Mouse (Mus musculus) left cerebral cortex, postnatal 10 days (tissue): Measurements from ENCODE around the gene Eif2s1. TPM values are rescaled to one million over a fixed set of nuclear protein-coding genes. Genes with fewer than 3 reads are reported as not detected.
A peak's percentile ranks its signal among the peaks of the same experiment; 100 is the strongest.
"Not testable (repeated sequence)": the region's sequence is repeated elsewhere in the genome, so short reads cannot be mapped to it uniquely, and the experiment has no call there.

ENCODE experiments used
- DNase-seq, 2 experiments: peaks; one replicate each; pipeline ENCODE4 v3.0.0; 2021 to 2022; ENCODE audit warnings: low spot score in 2 of 2, mixed read lengths in 1 of 2; ENCODE audit errors: extremely low spot score in 1 of 2
- intact Hi-C: fragments of 180-260 bp; cut with DNase I; formaldehyde crosslinking; loops from one replicate; pipeline ENCODE4 v1.15.1; 2025
- total RNA-seq, 2 experiments: library from RNA; stranded (reverse); gene quantifications; 2 replicates each; pipeline ENCODE4 v1.2.3; 2021

Eif2s1 gene
- total RNA-seq, 2 experiments from 2014 or later: 62.6 to 64.2 TPM

GRCm38 (mm10) chr12:78910684-78911461 is 49.3 kb downstream of the Eif2s1 start:
- intact Hi-C loops: no loop called here
- DNase-seq: no peak

- intact Hi-C loops: no loop called here
- peak in 1 of 2 experiments; percentile 25 for DNase-seq
These were observed 50.2 kb downstream of the Eif2s1 start for GRCm38 (mm10) chr12:78911707-78912417.

GRCm38 (mm10) chr12:78914458-78914857 is 52.8 kb downstream of the Eif2s1 start:
- no peak for DNase-seq
- intact Hi-C loops: no loop called here

- intact Hi-C loops: no loop called here
- no peak for DNase-seq
These were observed 53.9 kb downstream of the Eif2s1 start for GRCm38 (mm10) chr12:78915561-78915960.

- DNase-seq: no peak
- intact Hi-C loops: no loop called here
These were observed 54.7 kb downstream of the Eif2s1 start for GRCm38 (mm10) chr12:78916278-78916677.

GRCm38 (mm10) chr12:78918227-78919078 is 56.8 kb downstream of the Eif2s1 start:
- peak; percentile 80 to 83 for DNase-seq

GRCm38 (mm10) chr12:78919079-78919712 is 57.6 kb downstream of the Eif2s1 start:
- intact Hi-C loops: loop anchor here (2.0 kb wide), 3 partner anchors 88 to 178 kb away; partner anchors contain the start of genes Pigh and Tmem229b
- peak; percentile 67 to 77 for DNase-seq

More at GRCm38 (mm10) chr12:78918227-78919078, 56.8 kb downstream of the Eif2s1 start:
- intact Hi-C loops: loop anchor here (2.0 kb wide), 3 partner anchors 88 to 178 kb away; partner anchors contain the start of genes Pigh and Tmem229b

- intact Hi-C loops: no loop called here
- DNase-seq: no peak
These were observed 59.8 kb downstream of the Eif2s1 start for GRCm38 (mm10) chr12:78921421-78921820.

- intact Hi-C loops: no loop called here
- DNase-seq: no peak
These were observed 60.4 kb downstream of the Eif2s1 start for GRCm38 (mm10) chr12:78922058-78922457.

GRCm38 (mm10) chr12:78922977-78923376 is 61.4 kb downstream of the Eif2s1 start:
- DNase-seq, intact Hi-C loops: not testable (repeated sequence)

- intact Hi-C loops: no loop called here
- peak in 1 of 2 experiments; percentile 29 for DNase-seq
These were observed 62.0 kb downstream of the Eif2s1 start for GRCm38 (mm10) chr12:78923539-78924189.

- DNase-seq: no peak
- intact Hi-C loops: no loop called here
These were observed 65.7 kb downstream of the Eif2s1 start for GRCm38 (mm10) chr12:78927287-78927686.

GRCm38 (mm10) chr12:78929900-78930299 is 68.3 kb downstream of the Eif2s1 start:
- DNase-seq: no peak
- intact Hi-C loops: no loop called here

- intact Hi-C loops: no loop called here
- no peak for DNase-seq
These were observed 74.9 kb downstream of the Eif2s1 start for GRCm38 (mm10) chr12:78936494-78936893.
